Mouse (Mus musculus) forebrain, embryonic 10.5 days (tissue): ENCODE data around the gene Slc24a3. TPM values are rescaled to one million over a fixed set of nuclear protein-coding genes. Genes with fewer than 3 reads are reported as not detected.

Source experiments
- DNase-seq: peaks from one replicate; pipeline ENCODE4 v3.0.0-alpha.2; 2017; ENCODE audit warnings: low spot score; ENCODE audit errors: extremely low spot score
- H3K27ac ChIP-seq: fragments of 300-500 bp; sonication (generic); 2 replicates; pipeline ENCODE4 v1.5.1; 2016; ENCODE audit warnings: mild to moderate bottlenecking
- H3K27me3 ChIP-seq: fragments of 300-500 bp; sonication (generic); 2 replicates; pipeline ENCODE4 v1.6.1; 2016; ENCODE audit warnings: mild to moderate bottlenecking; ENCODE audit not compliant: poor library complexity, severe bottlenecking
- H3K36me3 ChIP-seq: fragments of 300-500 bp; sonication (generic); replicated peaks from 2 replicates; pipeline ENCODE4 v1.6.1; 2016; ENCODE audit warnings: mild to moderate bottlenecking, moderate library complexity
- H3K4me1 ChIP-seq: fragments of 300-500 bp; sonication (generic); 2 replicates; pipeline ENCODE4 v1.6.1; 2016
- H3K4me3 ChIP-seq: fragments of 300-500 bp; sonication (generic); 2 replicates; pipeline ENCODE4 v1.5.1; 2016; ENCODE audit warnings: mild to moderate bottlenecking, moderate library complexity
- H3K9me3 ChIP-seq: fragments of 300-500 bp; sonication (generic); 2 replicates; pipeline ENCODE4 v1.6.1; 2016; ENCODE audit warnings: mild to moderate bottlenecking, moderate library complexity
- WGBS: fragments of 180-500 bp; shearing (Covaris S2); methylation state at CpG from one replicate; pipeline ENCODE4 v1.1.7; 2016; 5-methylcytosine and 5-hydroxymethylcytosine counted together
- polyA plus RNA-seq: library from polyadenylated mRNA; unstranded; fragments of >200 nt; fragmentation: Nextera tagmentation; extraction: Ambion mirVana; gene quantifications from 2 replicates; pipeline ENCODE4 v1.2.1, GENCODE M21; 2016

The Slc24a3 gene
- polyA plus RNA-seq, 1 experiment from 2014 or later: 0.16 TPM

DNA sequence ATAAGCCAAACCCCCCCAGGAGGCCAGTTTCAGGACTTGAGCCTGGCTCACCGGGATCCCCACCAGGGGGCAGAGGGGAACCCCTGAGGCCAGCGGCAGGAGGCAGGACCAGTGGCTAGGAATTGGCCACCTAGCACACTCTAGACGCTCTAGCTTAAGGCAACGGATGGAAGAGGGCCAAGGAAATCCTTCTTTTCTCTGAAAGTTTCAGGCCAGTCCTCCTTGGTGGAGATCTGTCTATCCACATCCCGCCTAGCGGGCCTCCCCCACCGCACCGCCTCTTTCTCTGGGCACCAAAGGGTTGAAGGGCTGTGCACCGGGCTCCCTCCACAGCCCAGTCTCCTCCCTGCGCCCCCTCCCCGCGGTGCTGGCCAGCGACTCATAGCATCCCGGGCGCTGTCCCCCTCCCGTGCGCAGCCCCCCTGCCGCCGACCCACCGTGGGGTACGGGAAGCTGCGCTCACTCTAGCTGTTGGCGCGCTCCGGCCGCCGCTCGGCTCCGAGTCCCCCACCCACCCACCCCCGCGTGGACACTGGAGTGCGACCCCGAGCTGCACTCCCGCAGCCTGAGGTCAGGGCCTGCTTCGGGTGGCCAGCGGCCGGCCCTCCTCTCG lies 397 bp upstream of the Slc24a3 start:
- Histone ChIP-seq H3K27ac (peak overlapping the region; percentile 94), H3K27me3 (peaks cover 18% of the 10 kb centered on the region), H3K4me1 (peaks cover 20% of the 10 kb centered on the region), H3K9me3 (no peaks in the 10 kb centered on the region), H3K4me3 (peak overlapping the region; percentile 81), H3K36me3 (no peaks in the 10 kb centered on the region)
- 0% methylated on average over 21 of the region's 38 CpGs for WGBS
- peak; percentile 65 for DNase-seq

DNA sequence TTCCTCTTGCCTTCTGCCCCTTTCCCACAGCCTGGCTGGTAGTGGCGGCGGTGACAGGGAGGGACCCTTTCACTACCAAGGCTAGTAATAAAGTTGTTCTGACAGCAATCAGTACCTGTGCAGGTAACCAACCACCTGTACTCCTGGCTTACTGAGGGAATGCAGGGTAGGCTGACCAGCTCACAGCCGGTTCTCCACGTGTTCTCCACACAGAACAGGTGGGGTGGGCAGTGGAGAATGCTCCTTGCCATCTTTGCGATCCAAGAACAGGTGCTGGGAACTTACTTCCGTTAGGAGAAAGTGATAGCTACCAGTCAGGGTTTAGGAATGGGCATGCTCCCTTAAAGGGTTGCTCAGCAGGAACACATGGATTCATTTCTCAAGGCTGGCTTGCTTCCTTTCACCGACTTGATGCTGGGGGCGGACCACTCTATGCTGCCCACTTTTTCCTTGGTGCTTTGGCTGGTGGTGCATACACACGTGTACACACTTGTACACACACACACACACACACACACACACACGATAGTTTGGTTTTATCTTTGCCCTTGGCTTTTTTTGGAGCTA lies 934 bp downstream of the Slc24a3 start:
- WGBS: 10% methylated on average over 10 of the region's 10 CpGs

DNA sequence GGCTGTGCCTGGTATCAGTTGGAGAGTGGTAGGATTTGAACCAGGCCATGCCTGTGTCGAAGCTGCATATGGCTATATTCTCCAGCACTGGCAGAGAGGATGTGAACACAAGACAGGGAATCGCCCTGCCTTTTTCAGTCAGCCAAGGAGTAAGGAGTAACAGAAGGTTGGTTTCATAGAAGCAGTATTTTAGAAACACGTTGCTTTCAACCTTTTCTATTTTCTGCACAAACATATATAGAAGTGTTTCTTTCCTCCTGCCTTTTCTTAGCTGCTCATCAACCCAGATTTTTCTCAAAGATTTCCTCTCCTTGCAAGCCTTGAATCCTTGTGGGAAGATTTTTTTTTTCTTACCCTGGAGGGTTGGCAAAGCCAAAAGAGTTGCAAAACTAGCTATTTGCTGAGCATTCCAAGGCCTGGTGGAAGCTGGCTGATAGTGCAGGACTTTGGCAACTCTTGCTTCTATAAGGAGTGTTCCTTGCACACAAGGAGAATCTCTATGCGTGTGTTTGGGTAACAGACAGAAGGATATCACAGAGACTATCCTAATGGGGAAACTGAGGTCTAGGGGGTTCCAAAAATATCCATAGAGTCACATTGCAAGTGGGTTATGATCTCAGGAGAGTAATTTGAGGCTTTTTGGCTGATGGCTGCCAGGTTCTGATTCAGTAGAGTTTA lies 5.6 kb downstream of the Slc24a3 start:
- Histone ChIP-seq H3K9me3 (no peaks in the 10 kb centered on the region), H3K36me3 (no peaks in the 10 kb centered on the region), H3K4me1 (peaks cover 9% of the 10 kb centered on the region), H3K4me3 (no peak overlapping the region), H3K27me3 (peaks cover 18% of the 10 kb centered on the region), H3K27ac (no peak overlapping the region)
- no peak for DNase-seq
- 90% methylated on average over 4 of the region's 4 CpGs for WGBS

More for the DNA sequence above, 934 bp downstream of the Slc24a3 start:
- H3K9me3 ChIP-seq: no peaks in the 10 kb centered on the region
- no peaks in the 10 kb centered on the region for H3K36me3 ChIP-seq
- peaks cover 20% of the 10 kb centered on the region for H3K4me1 ChIP-seq
- H3K27me3 ChIP-seq: peaks cover 18% of the 10 kb centered on the region
- no peak for DNase-seq
- H3K27ac ChIP-seq: peak overlapping the region; percentile 94
- peak overlapping the region; percentile 81 for H3K4me3 ChIP-seq

DNA sequence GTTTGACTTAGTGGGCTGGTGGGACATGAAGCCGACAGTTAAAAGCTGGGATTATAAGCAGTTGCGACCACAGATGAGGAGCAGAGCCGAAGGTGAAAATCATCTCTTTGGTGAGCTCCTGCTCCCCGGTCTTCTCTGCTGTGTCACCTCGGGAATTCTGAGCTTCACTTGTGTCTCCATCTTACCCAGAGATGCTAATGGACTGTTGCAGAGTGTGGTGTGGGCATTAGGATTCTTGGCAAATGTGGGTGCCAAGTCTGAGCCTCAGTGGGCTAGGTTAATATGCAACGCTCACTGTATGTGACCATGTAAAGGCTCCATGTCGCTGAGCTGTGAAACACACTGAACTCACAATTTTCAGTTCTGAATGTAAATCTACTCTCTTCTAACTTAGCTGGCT lies 7.5 kb downstream of the Slc24a3 start:
- Histone ChIP-seq H3K36me3 (no peaks in the 10 kb centered on the region), H3K9me3 (no peaks in the 10 kb centered on the region), H3K27ac (no peak overlapping the region), H3K4me3 (no peak overlapping the region), H3K4me1 (no peaks in the 10 kb centered on the region), H3K27me3 (peaks cover under 1% of the 10 kb centered on the region; the same call in 1 of the 2 replicates)
- WGBS: 93% methylated on average over 7 of the region's 7 CpGs
- no peak for DNase-seq

DNA sequence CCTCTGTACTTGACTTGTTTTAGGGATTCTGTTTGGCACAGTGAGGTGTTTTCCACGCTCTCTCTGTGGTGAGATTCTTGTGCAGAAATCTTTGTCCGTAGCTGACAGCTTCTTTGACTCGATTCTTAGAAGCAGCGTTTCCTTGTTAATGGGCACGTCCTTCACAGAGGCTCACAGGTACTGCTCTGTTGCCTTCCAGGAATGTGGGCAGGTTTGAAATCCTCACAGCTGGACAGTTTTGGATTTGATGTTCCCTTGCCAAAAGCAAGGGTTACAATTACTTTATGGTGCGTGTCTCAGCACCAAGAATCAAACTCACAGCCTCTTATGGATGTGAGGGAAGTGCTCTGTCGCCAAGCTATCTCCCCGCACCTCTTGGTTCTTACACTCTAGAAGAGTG lies 14.9 kb downstream of the Slc24a3 start:
- Histone ChIP-seq H3K9me3 (no peaks in the 10 kb centered on the region), H3K4me1 (no peaks in the 10 kb centered on the region), H3K36me3 (no peaks in the 10 kb centered on the region), H3K27ac (no peak overlapping the region), H3K27me3 (no peaks in the 10 kb centered on the region), H3K4me3 (no peak overlapping the region)
- WGBS: 73% methylated on average over 8 of the region's 8 CpGs
- no peak for DNase-seq

DNA sequence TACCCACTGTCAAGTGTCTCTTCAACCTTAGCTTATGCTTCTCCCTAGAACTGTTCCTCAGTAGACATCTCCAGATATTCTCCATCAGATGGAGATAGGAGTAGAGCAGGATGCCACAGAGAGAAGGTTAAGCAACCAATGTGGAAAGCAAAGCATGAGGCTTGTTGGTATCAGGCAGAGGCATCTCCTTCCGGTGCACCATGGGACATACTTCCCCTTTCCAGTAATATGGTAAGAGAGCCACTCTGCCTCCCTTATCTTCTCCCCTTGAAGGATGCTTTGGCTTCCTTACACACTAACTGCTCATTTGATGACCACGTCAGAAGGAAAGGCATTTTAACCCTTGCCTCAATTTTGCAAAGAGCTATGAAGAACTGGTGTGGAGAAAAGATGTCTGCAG lies 21.3 kb downstream of the Slc24a3 start:
- DNase-seq: no peak
- H3K27ac ChIP-seq: no peak overlapping the region
- H3K4me1 ChIP-seq: no peaks in the 10 kb centered on the region
- H3K9me3 ChIP-seq: no peaks in the 10 kb centered on the region
- no peaks in the 10 kb centered on the region for H3K27me3 ChIP-seq
- no peak overlapping the region for H3K4me3 ChIP-seq
- no peaks in the 10 kb centered on the region for H3K36me3 ChIP-seq
- 87% methylated on average over 2 of the region's 2 CpGs for WGBS

DNA sequence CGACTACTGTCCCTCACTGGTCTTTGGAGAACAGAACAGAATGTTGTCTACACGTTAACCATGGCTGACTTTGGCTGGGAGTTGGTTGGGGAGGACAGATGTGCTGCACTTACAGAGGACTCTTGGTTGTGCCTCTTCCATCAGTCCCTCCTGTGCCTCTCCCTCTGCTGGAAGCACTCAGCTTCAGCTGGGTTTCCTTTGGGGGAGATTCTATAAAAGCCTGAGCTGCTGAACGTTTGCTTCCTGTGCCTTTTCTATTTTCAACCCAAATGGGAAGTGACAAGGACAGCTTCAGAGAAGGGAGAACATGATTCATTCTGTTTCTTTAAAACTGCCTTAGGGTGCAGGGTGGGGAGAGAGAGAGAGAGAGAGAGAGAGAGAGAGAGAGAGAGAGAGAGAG lies 28.5 kb downstream of the Slc24a3 start:
- Histone ChIP-seq H3K27me3 (no peaks in the 10 kb centered on the region), H3K9me3 (no peaks in the 10 kb centered on the region), H3K4me1 (no peaks in the 10 kb centered on the region), H3K27ac (no peak overlapping the region), H3K36me3 (no peaks in the 10 kb centered on the region), H3K4me3 (no peak overlapping the region)
- DNase-seq: no peak
- 75% methylated on average over 3 of the region's 3 CpGs for WGBS

DNA sequence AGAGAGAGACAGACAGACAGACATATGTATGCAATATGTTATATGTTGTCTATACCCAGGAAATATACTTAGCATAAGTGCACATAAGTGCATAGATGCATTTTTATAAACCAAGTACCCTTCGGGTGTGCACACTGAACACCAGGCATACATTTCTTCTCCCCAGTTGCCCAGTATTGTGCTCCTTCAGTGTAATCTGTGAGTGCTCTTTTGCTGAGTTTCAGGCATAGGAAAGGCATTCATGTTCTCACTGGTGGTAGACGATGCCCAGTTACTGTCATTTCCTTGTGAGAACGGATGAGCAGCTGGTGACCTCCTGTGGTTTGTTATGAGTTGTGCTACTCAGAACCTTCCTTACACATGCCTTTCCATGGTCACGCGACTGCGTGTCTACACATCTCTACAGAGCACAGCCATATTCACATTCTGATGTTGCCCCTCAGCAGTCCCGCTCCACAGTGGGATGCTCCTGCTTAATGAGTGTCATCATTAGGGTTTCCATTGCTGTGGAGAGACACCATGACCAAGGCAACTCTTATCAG lies 29.0 kb downstream of the Slc24a3 start:
- Histone ChIP-seq H3K36me3 (no peaks in the 10 kb centered on the region), H3K27ac (no peak overlapping the region), H3K27me3 (no peaks in the 10 kb centered on the region), H3K4me1 (no peaks in the 10 kb centered on the region), H3K9me3 (no peaks in the 10 kb centered on the region), H3K4me3 (no peak overlapping the region)
- WGBS: 89% methylated on average over 7 of the region's 7 CpGs
- DNase-seq: no peak

DNA sequence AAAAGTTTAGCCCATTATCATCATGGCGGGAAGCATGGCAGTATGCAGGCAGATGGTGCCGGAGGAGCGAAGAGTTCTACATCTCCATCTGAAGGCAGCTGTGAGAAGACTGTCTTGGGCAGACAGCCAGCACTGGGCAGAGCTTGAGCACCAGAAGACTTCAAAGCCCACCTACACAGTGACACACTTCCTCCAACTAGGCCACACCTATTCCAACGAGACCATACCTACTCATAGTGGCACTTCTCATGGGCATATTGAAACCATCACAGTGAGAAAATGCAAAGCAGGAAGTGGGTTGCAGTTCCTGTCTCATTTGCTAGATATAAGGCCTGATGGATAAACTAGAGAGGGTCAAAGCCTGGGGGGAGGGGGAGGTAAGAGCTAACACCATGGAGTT lies 29.5 kb downstream of the Slc24a3 start:
- WGBS: 93% methylated on average over 4 of the region's 4 CpGs

DNA sequence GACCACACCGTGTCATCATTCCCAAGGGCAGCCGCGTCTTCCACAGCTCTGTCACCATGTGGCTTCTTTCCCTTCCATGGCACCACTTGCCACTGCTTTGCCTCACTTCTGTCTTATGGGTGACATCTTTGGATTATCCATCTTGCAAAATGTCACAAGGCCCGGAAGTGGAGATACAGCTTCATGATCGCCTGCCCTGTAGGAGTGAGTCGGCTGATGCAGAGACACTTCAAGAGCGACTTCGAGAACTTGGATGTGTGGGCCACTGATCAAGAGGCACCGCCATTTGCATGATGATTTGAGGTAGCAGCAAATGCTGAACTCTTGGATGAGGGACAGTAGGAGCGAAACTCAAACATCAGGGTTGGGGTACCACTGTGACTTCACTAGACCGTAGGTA lies 46.0 kb downstream of the Slc24a3 start:
- Histone ChIP-seq H3K27me3 (no peaks in the 10 kb centered on the region), H3K27ac (no peak overlapping the region), H3K36me3 (no peaks in the 10 kb centered on the region), H3K4me1 (no peaks in the 10 kb centered on the region), H3K9me3 (no peaks in the 10 kb centered on the region), H3K4me3 (no peak overlapping the region)
- 93% methylated on average over 11 of the region's 11 CpGs for WGBS
- no peak for DNase-seq

More for the DNA sequence above, 29.5 kb downstream of the Slc24a3 start:
- no peaks in the 10 kb centered on the region for H3K9me3 ChIP-seq
- H3K27me3 ChIP-seq: no peaks in the 10 kb centered on the region
- no peaks in the 10 kb centered on the region for H3K36me3 ChIP-seq
- H3K4me1 ChIP-seq: no peaks in the 10 kb centered on the region
- H3K4me3 ChIP-seq: no peak overlapping the region
- DNase-seq: no peak
- no peak overlapping the region for H3K27ac ChIP-seq

DNA sequence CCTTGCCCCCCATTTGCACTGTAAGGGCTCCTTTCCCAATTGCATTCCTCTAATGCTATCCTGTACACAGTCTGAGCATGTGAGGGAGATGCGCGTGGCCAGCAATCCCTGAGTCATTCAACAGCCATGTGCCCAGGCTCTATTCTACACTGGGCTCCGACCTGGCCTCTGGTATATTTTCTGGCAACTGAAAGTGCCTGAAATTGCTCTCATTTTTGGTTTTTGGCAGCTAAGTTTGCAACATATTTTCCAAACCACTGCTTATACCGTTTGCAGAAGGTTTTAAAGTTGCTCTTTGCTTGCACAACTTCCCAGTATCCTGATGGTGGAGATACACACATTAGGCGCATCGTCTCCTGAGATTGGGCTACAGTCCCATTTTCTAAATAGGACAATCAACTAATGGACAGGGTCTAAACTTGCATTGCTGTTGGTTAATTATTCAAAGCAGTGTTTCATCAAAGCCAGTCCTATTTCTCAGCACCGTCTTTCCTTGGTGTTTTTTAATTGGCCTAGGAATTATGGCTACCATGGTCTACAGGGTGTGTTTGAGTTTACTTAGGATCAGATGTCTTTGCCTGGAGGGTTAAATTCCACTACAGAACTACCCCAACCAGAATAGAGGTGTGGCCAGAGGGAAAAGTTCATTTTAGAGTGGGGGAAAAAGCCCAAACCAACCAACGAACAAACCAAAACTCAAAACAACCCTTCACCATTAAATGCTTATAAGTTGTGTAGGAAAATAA lies 46.7 kb downstream of the Slc24a3 start:
- no peaks in the 10 kb centered on the region for H3K4me1 ChIP-seq
- WGBS: 85% methylated on average over 8 of the region's 8 CpGs
- no peaks in the 10 kb centered on the region for H3K9me3 ChIP-seq
- no peaks in the 10 kb centered on the region for H3K36me3 ChIP-seq
- no peak overlapping the region for H3K4me3 ChIP-seq
- DNase-seq: no peak
- no peaks in the 10 kb centered on the region for H3K27me3 ChIP-seq
- H3K27ac ChIP-seq: no peak overlapping the region

DNA sequence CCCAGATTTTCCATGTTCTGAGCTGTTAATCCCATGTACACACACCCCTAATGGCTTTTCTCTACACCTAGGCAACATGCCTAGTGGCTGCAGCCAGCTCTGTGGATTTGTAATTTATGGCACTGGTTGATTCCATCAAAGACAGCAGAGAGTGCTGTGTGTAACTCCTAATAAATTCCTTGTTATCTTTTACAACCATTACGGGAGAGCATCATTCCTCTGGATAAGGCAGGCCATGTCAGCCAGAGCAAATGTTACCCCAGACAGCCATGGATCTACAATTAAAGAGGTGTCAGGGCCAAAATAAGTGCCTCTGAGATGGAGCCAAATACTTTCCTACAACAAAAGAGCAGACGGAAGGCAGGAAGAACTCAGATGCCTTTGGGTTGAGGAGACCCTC lies 49.0 kb downstream of the Slc24a3 start:
- no peaks in the 10 kb centered on the region for H3K9me3 ChIP-seq
- no peaks in the 10 kb centered on the region for H3K4me1 ChIP-seq
- no peak for DNase-seq
- H3K27ac ChIP-seq: no peak overlapping the region
- WGBS: 92% methylated on average over 2 of the region's 2 CpGs
- no peaks in the 10 kb centered on the region for H3K27me3 ChIP-seq
- H3K36me3 ChIP-seq: no peaks in the 10 kb centered on the region
- H3K4me3 ChIP-seq: no peak overlapping the region

DNA sequence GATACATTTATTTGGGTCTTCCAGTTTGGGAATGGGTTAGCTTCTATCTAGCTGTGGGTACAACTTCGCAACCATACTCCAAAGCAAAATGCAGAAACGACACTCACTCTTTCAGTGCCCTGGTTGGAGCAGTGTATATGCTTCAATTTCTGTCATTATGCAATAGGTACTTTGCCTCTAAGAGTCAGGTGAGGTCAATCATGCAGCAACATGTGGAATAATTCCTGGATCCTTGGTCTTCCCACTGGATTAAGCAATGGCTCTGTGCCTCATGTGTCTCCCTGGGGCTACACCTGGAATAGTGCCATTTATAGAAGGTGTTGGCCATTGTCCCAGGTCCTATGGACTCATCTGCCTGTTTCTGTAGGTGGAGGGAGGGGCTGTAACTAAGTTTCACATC lies 49.9 kb downstream of the Slc24a3 start:
- no peak for DNase-seq
- WGBS: 95% methylated on average over 2 of the region's 2 CpGs
- H3K27me3 ChIP-seq: no peaks in the 10 kb centered on the region
- no peaks in the 10 kb centered on the region for H3K4me1 ChIP-seq
- no peak overlapping the region for H3K27ac ChIP-seq
- H3K9me3 ChIP-seq: no peaks in the 10 kb centered on the region
- H3K36me3 ChIP-seq: no peaks in the 10 kb centered on the region
- H3K4me3 ChIP-seq: no peak overlapping the region
